ENCODE assay signal across 14 mouse cellular contexts in the genomic region with DNA sequence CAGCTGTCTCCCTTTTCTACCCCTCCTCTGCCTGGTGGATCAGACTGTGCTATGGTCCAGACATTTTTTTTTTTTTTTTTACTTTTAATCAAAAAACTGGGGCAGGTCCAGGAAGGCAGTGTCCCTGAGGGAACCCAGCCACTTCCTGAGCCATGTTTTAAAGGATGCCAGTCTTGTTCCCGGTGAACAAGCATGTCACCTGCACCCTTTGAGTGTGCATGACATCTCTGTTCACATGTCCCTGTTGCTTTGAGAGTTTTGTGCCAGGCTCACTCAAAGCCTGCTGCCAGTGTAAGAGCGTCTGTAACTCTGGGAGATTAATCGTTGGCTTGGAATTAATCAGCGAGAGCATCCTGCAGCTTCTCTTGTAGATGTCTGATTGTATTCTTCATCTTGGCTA. TPM values are rescaled to one million over a fixed set of nuclear protein-coding genes. Genes with fewer than 3 reads are reported as not detected.
A peak's percentile ranks its signal among the peaks of the same experiment; 100 is the strongest.
DNase-seq lines count a peak whose midpoint lies in the region; ATAC-seq and TF ChIP-seq lines count a peak whose summit lies in the region.
"Had no signal": no experiment of that assay in that cellular context is flagged by ENCODE, and none has a peak within 500 bp of the region (broad histone marks: within the 10 kb centered on the region; RNA-seq: fewer than 3 reads in every experiment).

No protein-coding gene starts in this region.

- WGBS in heart, postnatal 0 days = 53% methylated on average over 4 of the region's 4 CpGs
- WGBS in embryonic facial prominence, embryonic 10.5 days = 87% methylated on average over 4 of the region's 4 CpGs
- 54% methylated on average over 4 of the region's 4 CpGs for WGBS in hindbrain, embryonic 13.5 days
- 62% methylated on average over 4 of the region's 4 CpGs for WGBS in neural tube, embryonic 14.5 days

- peaks cover 10% of the 10 kb centered on the region for H3K36me3 ChIP-seq in heart, postnatal 0 days (replicated peaks; ENCODE audit: control insufficient read depth, insufficient read depth, low read length)
- peaks cover 94% of the 10 kb centered on the region for H3K36me3 ChIP-seq in embryonic facial prominence, embryonic 10.5 days (replicated peaks)
- H3K36me3 ChIP-seq in hindbrain, embryonic 13.5 days = no peaks in the 10 kb centered on the region
- no peaks in the 10 kb centered on the region for H3K36me3 ChIP-seq in neural tube, embryonic 14.5 days (ENCODE audit: control insufficient read depth, insufficient read depth, low read length)

- H3K4me1 ChIP-seq in heart, postnatal 0 days (ENCODE audit: control insufficient read depth, insufficient read depth) = no peaks in the 10 kb centered on the region
- 0 out of 2 replicates have a peak, but pooled peaks cover 10% of the 10 kb centered on the region for H3K4me1 ChIP-seq in embryonic facial prominence, embryonic 10.5 days
- H3K4me1 ChIP-seq in hindbrain, embryonic 13.5 days (replicated peaks) = peaks cover 29% of the 10 kb centered on the region
- H3K4me1 ChIP-seq in neural tube, embryonic 14.5 days (ENCODE audit: control insufficient read depth, insufficient read depth, low read length) = peaks cover 5% of the 10 kb centered on the region; the same call in 1 of the 2 replicates
- H3K4me1 ChIP-seq: liver, embryonic 15.5 days had no signal

- no peak for DNase-seq in heart, postnatal 0 days (ENCODE audit: low spot score)
- no peak for DNase-seq in heart, postnatal 4 days
- DNase-seq in embryonic facial prominence, embryonic 10.5 days (ENCODE audit: low spot score) = no peak
- no peak for DNase-seq in frontal cortex, postnatal 36 days (ENCODE audit: low spot score in 2 of 2)
- DNase-seq in cerebellum, adult 8-10 months = no peak
- DNase-seq: adrenal gland, postnatal 14 days; cerebellum, adult 18-20 months; thymus, postnatal 14 days had no signal

- 0 out of 2 replicates have a peak, but pooled peaks have one; percentile 47 for ATAC-seq in heart, postnatal 0 days (ENCODE audit: insufficient read depth, low read depth)
- ATAC-seq in hindbrain, embryonic 13.5 days (ENCODE audit: low FRiP score) = no peak
- ATAC-seq in neural tube, embryonic 14.5 days (ENCODE audit: low read depth) = no peak
- ATAC-seq in cerebellum, adult (ENCODE audit: insufficient number of reproducible peaks, low FRiP score, low TSS enrichment) = no peak

- H3K9me3 ChIP-seq in heart, postnatal 0 days (replicated peaks; ENCODE audit: control insufficient read depth, low read length) = no peaks in the 10 kb centered on the region
- no peaks in the 10 kb centered on the region for H3K9me3 ChIP-seq in embryonic facial prominence, embryonic 10.5 days
- no peaks in the 10 kb centered on the region for H3K9me3 ChIP-seq in hindbrain, embryonic 13.5 days
- H3K9me3 ChIP-seq in neural tube, embryonic 14.5 days (ENCODE audit: control insufficient read depth, low read length) = no peaks in the 10 kb centered on the region
- H3K9me3 ChIP-seq: embryonic facial prominence, embryonic 13.5 days; liver, embryonic 15.5 days had no signal

- peak overlapping the region; percentile 38; the same call in 1 of the 2 replicates for H3K27ac ChIP-seq in heart, postnatal 0 days (ENCODE audit: low read depth)
- 0 out of 2 replicates have a peak overlapping the region, but pooled peaks have one; percentile 24 for H3K27ac ChIP-seq in embryonic facial prominence, embryonic 10.5 days (replicated peaks)
- peak overlapping the region; percentile 76 for H3K27ac ChIP-seq in hindbrain, embryonic 13.5 days
- H3K27ac ChIP-seq in neural tube, embryonic 14.5 days (ENCODE audit: low read depth, low read length) = peak overlapping the region; percentile 45
- H3K27ac ChIP-seq: embryonic facial prominence, embryonic 13.5 days; kidney, postnatal 0 days; liver, embryonic 15.5 days had no signal

- H3K27me3 ChIP-seq in heart, postnatal 0 days (ENCODE audit: control insufficient read depth, insufficient read depth, low read length) = no peaks in the 10 kb centered on the region
- H3K27me3 ChIP-seq in embryonic facial prominence, embryonic 10.5 days (replicated peaks; ENCODE audit: low read depth, poor library complexity, severe bottlenecking) = no peaks in the 10 kb centered on the region
- H3K27me3 ChIP-seq in hindbrain, embryonic 13.5 days = no peaks in the 10 kb centered on the region
- no peaks in the 10 kb centered on the region for H3K27me3 ChIP-seq in neural tube, embryonic 14.5 days (ENCODE audit: control insufficient read depth, insufficient read depth, low read length)
- H3K27me3 ChIP-seq: embryonic facial prominence, embryonic 13.5 days; liver, embryonic 15.5 days had no signal

- no peak overlapping the region for H3K4me2 ChIP-seq in heart, postnatal 0 days (ENCODE audit: low read depth, low read length)
- H3K4me2 ChIP-seq in hindbrain, embryonic 13.5 days = no peak overlapping the region
- no peak overlapping the region for H3K4me2 ChIP-seq in neural tube, embryonic 14.5 days (ENCODE audit: low read depth, low read length)
- H3K4me2 ChIP-seq: embryonic facial prominence, embryonic 13.5 days; liver, embryonic 15.5 days had no signal

- TF ChIP-seq CTCF in heart, postnatal 0 days (IDR thresholded peaks at IDR 0.05; ENCODE audit: low read depth) = no peak

- no peak for TF ChIP-seq EP300 in heart, postnatal 0 days (IDR thresholded peaks at IDR 0.05; ENCODE audit: low read depth)

- no peak overlapping the region for H3K9ac ChIP-seq in heart, postnatal 0 days (replicated peaks; ENCODE audit: low read depth, low read length)
- H3K9ac ChIP-seq in hindbrain, embryonic 13.5 days = no peak overlapping the region
- no peak overlapping the region for H3K9ac ChIP-seq in neural tube, embryonic 14.5 days (replicated peaks; ENCODE audit: low read depth, low read length)
- H3K9ac ChIP-seq: embryonic facial prominence, embryonic 13.5 days; liver, embryonic 15.5 days had no signal

- no peak overlapping the region for H3K4me3 ChIP-seq in heart, postnatal 0 days (ENCODE audit: low read depth, low read length)
- H3K4me3 ChIP-seq in embryonic facial prominence, embryonic 10.5 days = no peak overlapping the region
- no peak overlapping the region for H3K4me3 ChIP-seq in hindbrain, embryonic 13.5 days
- no peak overlapping the region for H3K4me3 ChIP-seq in neural tube, embryonic 14.5 days (ENCODE audit: low read depth, low read length)
- H3K4me3 ChIP-seq: embryonic facial prominence, embryonic 13.5 days; liver, embryonic 15.5 days had no signal

RNA-seq across cellular contexts. Expression of a gene that starts 11.1 kb away (rescaled TPM):
- total RNA-seq in heart, postnatal 0 days (2014; rRNA removed; ENCODE audit: low replicate concordance) = 12.3 and 14.2 TPM in 2 replicates
- 3.7 and 4.6 TPM in 2 replicates for polyA plus RNA-seq in heart, postnatal 0 days (2015; fragmentation: Nextera tagmentation; extraction: Ambion mirVana)
- 10 to 100 TPM; 29.3 to 29.9 TPM for total RNA-seq in heart, postnatal 4 days (2021)
- polyA plus RNA-seq in embryonic facial prominence, embryonic 10.5 days (2016; fragmentation: Nextera tagmentation; extraction: Ambion mirVana) = 12.8 and 13.3 TPM in 2 replicates
- 20.2 and 22.0 TPM in 2 replicates for polyA plus RNA-seq in hindbrain, embryonic 13.5 days (2015; fragmentation: Nextera tagmentation; extraction: Ambion mirVana)
- polyA plus RNA-seq in neural tube, embryonic 14.5 days (2014; fragmentation: Nextera tagmentation; extraction: Ambion mirVana) = 33.5 and 37.6 TPM in 2 replicates

RNA-seq across cellular contexts. Expression of a gene that starts 28.7 kb away (rescaled TPM):
- total RNA-seq in heart, postnatal 0 days (2014; rRNA removed; ENCODE audit: low replicate concordance) = 2.5 and 4.8 TPM in 2 replicates
- 6.1 and 6.4 TPM in 2 replicates for polyA plus RNA-seq in heart, postnatal 0 days (2015; fragmentation: Nextera tagmentation; extraction: Ambion mirVana)
- 1 to 10 TPM; 5.9 to 6.4 TPM for total RNA-seq in heart, postnatal 4 days (2021)
- 40.4 and 44.0 TPM in 2 replicates for polyA plus RNA-seq in embryonic facial prominence, embryonic 10.5 days (2016; fragmentation: Nextera tagmentation; extraction: Ambion mirVana)
- 6.5 and 8.0 TPM in 2 replicates for polyA plus RNA-seq in hindbrain, embryonic 13.5 days (2015; fragmentation: Nextera tagmentation; extraction: Ambion mirVana)
- 3.6 and 4.3 TPM in 2 replicates for polyA plus RNA-seq in neural tube, embryonic 14.5 days (2014; fragmentation: Nextera tagmentation; extraction: Ambion mirVana)

RNA-seq across cellular contexts. Expression of a gene that starts 28.9 kb away (rescaled TPM):
- 23.0 and 42.1 TPM in 2 replicates for total RNA-seq in heart, postnatal 0 days (2014; rRNA removed; ENCODE audit: low replicate concordance)
- 23.6 and 26.5 TPM in 2 replicates for polyA plus RNA-seq in heart, postnatal 0 days (2015; fragmentation: Nextera tagmentation; extraction: Ambion mirVana)
- total RNA-seq in heart, postnatal 4 days (2021) = 10 to 100 TPM; 12.4 to 13.1 TPM
- polyA plus RNA-seq in embryonic facial prominence, embryonic 10.5 days (2016; fragmentation: Nextera tagmentation; extraction: Ambion mirVana) = 27.2 and 32.3 TPM in 2 replicates
- polyA plus RNA-seq in hindbrain, embryonic 13.5 days (2015; fragmentation: Nextera tagmentation; extraction: Ambion mirVana) = 10.7 and 12.6 TPM in 2 replicates
- polyA plus RNA-seq in neural tube, embryonic 14.5 days (2014; fragmentation: Nextera tagmentation; extraction: Ambion mirVana) = 7.9 and 9.2 TPM in 2 replicates

RNA-seq across cellular contexts. Expression of a gene that starts 58.6 kb away (rescaled TPM):
- 31.8 and 36.3 TPM in 2 replicates for total RNA-seq in heart, postnatal 0 days (2014; rRNA removed; ENCODE audit: low replicate concordance)
- 9.8 TPM in 2 replicates for polyA plus RNA-seq in heart, postnatal 0 days (2015; fragmentation: Nextera tagmentation; extraction: Ambion mirVana)
- 10 to 100 TPM; 49.8 to 51.1 TPM for total RNA-seq in heart, postnatal 4 days (2021)
- 25.6 and 27.4 TPM in 2 replicates for polyA plus RNA-seq in embryonic facial prominence, embryonic 10.5 days (2016; fragmentation: Nextera tagmentation; extraction: Ambion mirVana)
- polyA plus RNA-seq in hindbrain, embryonic 13.5 days (2015; fragmentation: Nextera tagmentation; extraction: Ambion mirVana) = 30.3 and 33.0 TPM in 2 replicates
- polyA plus RNA-seq in neural tube, embryonic 14.5 days (2014; fragmentation: Nextera tagmentation; extraction: Ambion mirVana) = 52.6 and 55.7 TPM in 2 replicates

Comparison
In these comparisons a context has a peak if more than half of its experiments do, and no peak if none do; other contexts are left out.
1. H3K27ac ChIP-seq: peak in every context shown above with its lines; median percentile 76 in hindbrain, embryonic 13.5 days; 45 in neural tube, embryonic 14.5 days; 38 in heart, postnatal 0 days; 24 in embryonic facial prominence, embryonic 10.5 days.